Mouse (Mus musculus) T-cell, adult 66 days (primary cell): ENCODE measurements around the gene Timd4. TPM values are rescaled to one million over a fixed set of nuclear protein-coding genes. Genes with fewer than 3 reads are reported as not detected.

ENCODE experiments used
- total RNA-seq, 2 experiments: library from RNA; stranded (reverse); gene quantifications; 3 replicates in 1 of 2; 4 replicates in 1 of 2; pipeline ENCODE4 v1.2.4; 2023

Gene Timd4
- under 1 TPM in 1 of 2 experiments, not detected in 1; 0.23 TPM for total RNA-seq

GRCm38 (mm10) chr11:46810511-46810910 lies at the start of gene Timd4:
TSS of gene Timd4 (plus strand) at chr11:46810800.

Other genes starting within 250 kb of the Timd4 start
- not detected for gene BC053393, start 239.3 kb upstream of the Timd4 start, total RNA-seq
- not detected for gene Dppa1, start 181.5 kb upstream of the Timd4 start, total RNA-seq
- not detected for gene Timd2, start 103.7 kb upstream of the Timd4 start, total RNA-seq
- under 1 TPM in 1 of 2 experiments, not detected in 1; 0.73 TPM for gene Havcr1, start 75.7 kb upstream of the Timd4 start, total RNA-seq